Mouse (Mus musculus) brain, adult 2 months (tissue): ENCODE results near the gene Exoc6.

Experiments
- DNase-seq: peaks from one replicate; pipeline ENCODE4 v3.0.0; 2011; ENCODE audit warnings: low read depth, low spot score

The Exoc6 gene

DNA sequence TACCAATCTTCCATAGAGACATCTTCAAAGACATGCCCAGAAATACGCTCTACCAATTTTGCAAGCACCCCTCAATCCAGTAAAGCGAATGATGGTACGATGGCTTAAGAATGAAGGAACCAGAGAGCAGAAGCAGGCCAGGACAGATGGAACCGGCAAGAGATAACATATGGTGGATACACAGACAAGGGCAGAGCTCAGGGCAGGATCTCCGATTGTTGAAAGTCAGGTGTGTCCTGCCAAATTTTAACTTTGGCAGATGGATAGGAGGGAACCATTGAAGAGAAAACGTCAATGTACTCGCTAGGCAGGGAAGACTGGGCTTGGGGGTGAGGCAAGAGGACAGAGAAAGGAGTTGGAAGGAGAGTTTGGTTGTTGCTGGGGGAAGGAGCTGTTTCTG lies 176.4 kb downstream of the Exoc6 start:
- DNase-seq: peak; percentile 74

GRCm38 (mm10) chr19:37727366-37727765 lies 177.1 kb downstream of the Exoc6 start:
- no peak for DNase-seq
